ENCODE assay signal across 9 mouse cellular contexts in genomic region chr7:45526474-45527120, GRCm38 (mm10). TPM values are rescaled to one million over a fixed set of nuclear protein-coding genes. Genes with fewer than 3 reads are reported as not detected.
A peak's percentile ranks its signal among the peaks of the same experiment; 100 is the strongest.
DNase-seq lines count a peak whose midpoint lies in the region; ATAC-seq and TF ChIP-seq lines count a peak whose summit lies in the region.
"Had no signal": no experiment of that assay in that cellular context is flagged by ENCODE, and none has a peak within 500 bp of the region (broad histone marks: within the 10 kb centered on the region; RNA-seq: fewer than 3 reads in every experiment).

No protein-coding gene starts in this region.

- 27% methylated on average over 7 of the region's 7 CpGs for WGBS in hindbrain, embryonic 15.5 days
- 18% methylated on average over 7 of the region's 7 CpGs for WGBS in lung, adult 2 months
- 24% methylated on average over 7 of the region's 7 CpGs for WGBS in stomach, embryonic 14.5 days

- H3K4me1 ChIP-seq in brown adipose tissue, adult 24 weeks (ENCODE audit: control insufficient read depth, insufficient read depth, insufficient read length, low read length), result peaks cover 12% of the 10 kb centered on the region; the same call in 1 of the 2 replicates
- peaks cover 23% of the 10 kb centered on the region for H3K4me1 ChIP-seq in hindbrain, embryonic 15.5 days (replicated peaks)
- peaks cover 18% of the 10 kb centered on the region for H3K4me1 ChIP-seq in lung, adult 2 months (ENCODE audit: control insufficient read depth, insufficient read depth, low read length)
- H3K4me1 ChIP-seq in stomach, embryonic 14.5 days (ENCODE audit: control insufficient read depth, insufficient read depth, low read length), result peaks cover 33% of the 10 kb centered on the region

- H3K9ac ChIP-seq in hindbrain, embryonic 15.5 days, result peak overlapping the region; percentile 88
- no peak overlapping the region; the same call in 1 of the 2 replicates for H3K9ac ChIP-seq in stomach, embryonic 14.5 days (replicated peaks; ENCODE audit: low read depth, low read length)

- H3K4me3 ChIP-seq in left cerebral cortex, adult 2 months, result peak overlapping the region; percentile 88
- H3K4me3 ChIP-seq in brown adipose tissue, adult 24 weeks (ENCODE audit: insufficient read depth, low read depth, low read length), result peak overlapping the region; percentile 74
- peak overlapping the region; percentile 86 for H3K4me3 ChIP-seq in hindbrain, embryonic 15.5 days
- H3K4me3 ChIP-seq in lung, adult 2 months (replicated peaks; ENCODE audit: extremely low read depth, low read depth, low read length), result peak overlapping the region; percentile 94
- peak overlapping the region; percentile 85 for H3K4me3 ChIP-seq in stomach, embryonic 14.5 days (ENCODE audit: low read depth, low read length)

- DNase-seq in left cerebral cortex, adult 2 months (ENCODE audit: extremely low spot score in 1 of 2, low spot score in 2 of 2), result no peak
- no peak for DNase-seq in left cerebral cortex, adult 11 months (ENCODE audit: low spot score)
- no peak for DNase-seq in lung, adult 2 months
- DNase-seq in ovary, adult 18-20 months (ENCODE audit: low spot score), result no peak
- no peak for DNase-seq in adrenal gland, postnatal 4 days (ENCODE audit: low spot score in 2 of 2)

- H3K27ac ChIP-seq in left cerebral cortex, adult 2 months, result peak overlapping the region; percentile 98
- H3K27ac ChIP-seq in brown adipose tissue, adult 24 weeks (replicated peaks; ENCODE audit: low read depth, low read length), result peak overlapping the region; percentile 77
- peak overlapping the region; percentile 91 for H3K27ac ChIP-seq in hindbrain, embryonic 15.5 days (replicated peaks)
- peak overlapping the region; percentile 91 for H3K27ac ChIP-seq in stomach, embryonic 14.5 days (ENCODE audit: low read length)

- peak; percentile 40 for TF ChIP-seq CTCF in left cerebral cortex, adult 2 months (IDR thresholded peaks at IDR 0.05)
- no peak for TF ChIP-seq CTCF in lung, adult 2 months (IDR thresholded peaks at IDR 0.05; ENCODE audit: insufficient read depth, low read length)

- intact Hi-C loops in left cerebral cortex, adult 2 months (cut with DNase I), result no loop called here

- H3K27me3 ChIP-seq in hindbrain, embryonic 15.5 days, result no peaks in the 10 kb centered on the region
- H3K27me3 ChIP-seq in stomach, embryonic 14.5 days (ENCODE audit: control insufficient read depth, insufficient read depth, low read length), result no peaks in the 10 kb centered on the region

- H3K9me3 ChIP-seq in hindbrain, embryonic 15.5 days, result no peaks in the 10 kb centered on the region
- no peaks in the 10 kb centered on the region for H3K9me3 ChIP-seq in stomach, embryonic 14.5 days (ENCODE audit: control insufficient read depth, low read depth, low read length)

- H3K4me2 ChIP-seq in hindbrain, embryonic 15.5 days, result peak overlapping the region; percentile 88
- H3K4me2 ChIP-seq in stomach, embryonic 14.5 days (replicated peaks; ENCODE audit: low read depth, low read length), result peak overlapping the region; percentile 91

- no peak for TF ChIP-seq POLR2A in lung, adult 2 months (IDR thresholded peaks at IDR 0.05; ENCODE audit: borderline replicate concordance, extremely low read depth, low read depth, low read length)

- no peak; the same call in 1 of the 2 replicates for ATAC-seq in hindbrain, embryonic 15.5 days (ENCODE audit: low FRiP score, low read depth)
- no peak for ATAC-seq in stomach, embryonic 14.5 days (ENCODE audit: insufficient number of reproducible peaks, insufficient read depth, low FRiP score, low read depth)

- H3K36me3 ChIP-seq in hindbrain, embryonic 15.5 days, result no peaks in the 10 kb centered on the region
- H3K36me3 ChIP-seq in stomach, embryonic 14.5 days (ENCODE audit: control insufficient read depth, insufficient read depth, low read length), result peaks cover 5% of the 10 kb centered on the region; the same call in 1 of the 2 replicates

RNA-seq across cellular contexts. Expression of gene Plekha4, which starts 0.5 kb away (rescaled TPM):
- 1 to 10 TPM; 4.2 to 5.1 TPM for total RNA-seq in left cerebral cortex, adult 2 months (2021)
- polyA plus RNA-seq in brown adipose tissue, adult 24 weeks (2012; ENCODE audit: insufficient read depth, insufficient read length, missing spikeins), result 1.9 and 3.3 TPM in 2 replicates
- 2.5 and 3.3 TPM in 2 replicates for polyA plus RNA-seq in hindbrain, embryonic 15.5 days (2015; fragmentation: Nextera tagmentation; extraction: Ambion mirVana)
- polyA plus RNA-seq in lung, adult 2 months (2012; rRNA removed), result 11.8 and 13.1 TPM in 2 replicates
- polyA plus RNA-seq in stomach, embryonic 14.5 days (2014; fragmentation: Nextera tagmentation; extraction: Ambion mirVana), result 1.5 and 2.6 TPM in 2 replicates
- 10 to 100 TPM; 12.5 to 17.5 TPM for total RNA-seq in adrenal gland, postnatal 4 days (2021)
- total RNA-seq: common myeloid progenitor, adult 5-6 weeks had no signal

RNA-seq across cellular contexts. Expression of gene Ppp1r15a, which starts 0.5 kb away (rescaled TPM):
- 10 to 100 TPM; 25.2 to 29.3 TPM for total RNA-seq in left cerebral cortex, adult 2 months (2021)
- polyA plus RNA-seq in brown adipose tissue, adult 24 weeks (2012; ENCODE audit: insufficient read depth, insufficient read length, missing spikeins), result 12.6 and 24.6 TPM in 2 replicates
- polyA plus RNA-seq in hindbrain, embryonic 15.5 days (2015; fragmentation: Nextera tagmentation; extraction: Ambion mirVana), result 13.8 and 14.4 TPM in 2 replicates
- 58.6 and 73.7 TPM in 2 replicates for polyA plus RNA-seq in lung, adult 2 months (2012; rRNA removed)
- polyA plus RNA-seq in stomach, embryonic 14.5 days (2014; fragmentation: Nextera tagmentation; extraction: Ambion mirVana), result 12.7 and 18.3 TPM in 2 replicates
- 10 to 100 TPM; 36.9 to 45.1 TPM for total RNA-seq in adrenal gland, postnatal 4 days (2021)

RNA-seq across cellular contexts. Expression of gene Nucb1, which starts 16.4 kb away (rescaled TPM):
- 100 to 1,000 TPM in 1 of 2 experiments, 10 to 100 TPM in 1; 95.4 to 106 TPM for total RNA-seq in left cerebral cortex, adult 2 months (2021)
- 78.6 and 108 TPM in 2 replicates for polyA plus RNA-seq in brown adipose tissue, adult 24 weeks (2012; ENCODE audit: insufficient read depth, insufficient read length, missing spikeins)
- polyA plus RNA-seq in hindbrain, embryonic 15.5 days (2015; fragmentation: Nextera tagmentation; extraction: Ambion mirVana), result 137 TPM in 2 replicates
- 420 and 430 TPM in 2 replicates for polyA plus RNA-seq in lung, adult 2 months (2012; rRNA removed)
- polyA plus RNA-seq in stomach, embryonic 14.5 days (2014; fragmentation: Nextera tagmentation; extraction: Ambion mirVana), result 199 TPM in 2 replicates
- 100 to 1,000 TPM; 236 to 239 TPM for total RNA-seq in adrenal gland, postnatal 4 days (2021)

RNA-seq across cellular contexts. Expression of gene Hsd17b14, which starts 28.1 kb away (rescaled TPM):
- total RNA-seq in left cerebral cortex, adult 2 months (2021), result under 1 TPM; 0.61 to 0.68 TPM
- polyA plus RNA-seq in brown adipose tissue, adult 24 weeks (2012; ENCODE audit: insufficient read depth, insufficient read length, missing spikeins), result not detected in 2 replicates
- polyA plus RNA-seq in hindbrain, embryonic 15.5 days (2015; fragmentation: Nextera tagmentation; extraction: Ambion mirVana), result 0.18 and 0.26 TPM in 2 replicates
- polyA plus RNA-seq in lung, adult 2 months (2012; rRNA removed), result 2.1 and 3.0 TPM in 2 replicates
- 1.8 and 1.9 TPM in 2 replicates for polyA plus RNA-seq in stomach, embryonic 14.5 days (2014; fragmentation: Nextera tagmentation; extraction: Ambion mirVana)
- 1 to 10 TPM; 1.3 to 1.8 TPM for total RNA-seq in adrenal gland, postnatal 4 days (2021)
- total RNA-seq: common myeloid progenitor, adult 5-6 weeks had no signal

RNA-seq across cellular contexts. Expression of gene Dhdh, which starts 38.0 kb away (rescaled TPM):
- total RNA-seq in left cerebral cortex, adult 2 months (2021), result 1 to 10 TPM; 3.7 to 4.8 TPM
- polyA plus RNA-seq in brown adipose tissue, adult 24 weeks (2012; ENCODE audit: insufficient read depth, insufficient read length, missing spikeins), result 145 and 190 TPM in 2 replicates
- polyA plus RNA-seq in hindbrain, embryonic 15.5 days (2015; fragmentation: Nextera tagmentation; extraction: Ambion mirVana), result 4.5 and 4.6 TPM in 2 replicates
- polyA plus RNA-seq in lung, adult 2 months (2012; rRNA removed), result 4.4 and 5.4 TPM in 2 replicates
- polyA plus RNA-seq in stomach, embryonic 14.5 days (2014; fragmentation: Nextera tagmentation; extraction: Ambion mirVana), result 2.7 and 3.4 TPM in 2 replicates
- 10 to 100 TPM; 35.0 to 38.8 TPM for total RNA-seq in adrenal gland, postnatal 4 days (2021)
